ENCODE assay signal across 8 mouse cellular contexts in genomic region chr8:125034669-125035068, GRCm38 (mm10). TPM values are rescaled to one million over a fixed set of nuclear protein-coding genes. Genes with fewer than 3 reads are reported as not detected.
DNase-seq lines count a peak whose midpoint lies in the region; ATAC-seq lines count a peak whose summit lies in the region.

No protein-coding gene starts in this region.

- H3K36me3 ChIP-seq in lung, embryonic 16.5 days (ENCODE audit: control insufficient read depth, insufficient read depth, low read length): peaks cover 15% of the 10 kb centered on the region; the same call in 1 of the 2 replicates

- peak; percentile 73 for DNase-seq in CD4-positive, CD25-positive, alpha-beta regulatory T cell, adult 2 months (ENCODE audit: low read depth, low spot score)
- DNase-seq in ZHBTc4 (ENCODE audit: low read depth, low spot score): peak; percentile 82
- DNase-seq in cerebellum, postnatal 14 days: peak; percentile 95 to 98
- DNase-seq in gastrocnemius, postnatal 14 days: peak; percentile 79
- DNase-seq in kidney, postnatal 14 days: peak; percentile 65
- DNase-seq in ovary, postnatal 36 days (ENCODE audit: low spot score): peak; percentile 65
- DNase-seq in thymus, postnatal 36 days: peak; percentile 60 to 64

- intact Hi-C loops in gastrocnemius, postnatal 14 days (cut with DNase I; ENCODE audit: low total_unique reads): no loop called here

- no peak overlapping the region for H3K4me2 ChIP-seq in lung, embryonic 16.5 days (ENCODE audit: low read depth, low read length)

- H3K4me1 ChIP-seq in lung, embryonic 16.5 days (replicated peaks; ENCODE audit: control insufficient read depth, insufficient read depth, low read length): no peaks in the 10 kb centered on the region

- no peak overlapping the region for H3K27ac ChIP-seq in lung, embryonic 16.5 days (ENCODE audit: low read length)

- no peak overlapping the region for H3K9ac ChIP-seq in lung, embryonic 16.5 days (ENCODE audit: low read length)

- peak; percentile 38; the same call in 1 of the 2 replicates for ATAC-seq in lung, embryonic 16.5 days (ENCODE audit: low read depth)

- 33% methylated on average over 8 of the region's 8 CpGs for WGBS in lung, embryonic 16.5 days

- H3K9me3 ChIP-seq in lung, embryonic 16.5 days (ENCODE audit: control insufficient read depth, low read length): no peaks in the 10 kb centered on the region

- H3K27me3 ChIP-seq in lung, embryonic 16.5 days (ENCODE audit: control insufficient read depth, insufficient read depth, low read depth, low read length): no peaks in the 10 kb centered on the region

- no peak overlapping the region for H3K4me3 ChIP-seq in lung, embryonic 16.5 days (ENCODE audit: low read length)

RNA-seq across cellular contexts. Expression of gene Disc1, which starts 19.3 kb away (rescaled TPM):
- total RNA-seq in gastrocnemius, postnatal 14 days (2021): 1 to 10 TPM; 1.8 to 2.1 TPM
- polyA plus RNA-seq in lung, embryonic 16.5 days (2015; fragmentation: Nextera tagmentation; extraction: Ambion mirVana): 2.6 and 2.8 TPM in 2 replicates

RNA-seq across cellular contexts. Expression of gene Tsnax, which starts 21.9 kb away (rescaled TPM):
- 10 to 100 TPM; 64.3 to 67.1 TPM for total RNA-seq in gastrocnemius, postnatal 14 days (2021)
- 108 and 112 TPM in 2 replicates for polyA plus RNA-seq in lung, embryonic 16.5 days (2015; fragmentation: Nextera tagmentation; extraction: Ambion mirVana)
